Mouse (Mus musculus): ENCODE data around the gene Ms4a15. TPM values are rescaled to one million over a fixed set of nuclear protein-coding genes. Genes with fewer than 3 reads are reported as not detected.

The Ms4a15 gene
- 0.36 and 0.88 TPM in 2 replicates for polyA plus RNA-seq (2012; rRNA removed; ENCODE audit: low replicate concordance)

GRCm38 (mm10) chr19:10993150-10993549, at the start of gene Ms4a15:
TSS of gene Ms4a15 (minus strand) at chr19:10993250.

GRCm38 (mm10) chr19:11017891-11018290, 24.8 kb upstream of the Ms4a15 start, which contains the start of gene Ms4a18:
TSS of gene Ms4a18 (minus strand) at chr19:11018031.

GRCm38 (mm10) chr19:10974238-10974865, 18.7 kb downstream of the Ms4a15 start, which contains the start of gene Ms4a10:
TSS of gene Ms4a10 (minus strand) at chr19:10974670.

GRCm38 (mm10) chr19:10949112-10949511, 43.9 kb downstream of the Ms4a15 start, which contains the start of gene Ccdc86:
TSS of gene Ccdc86 (minus strand) at chr19:10949266.

GRCm38 (mm10) chr19:10937110-10937563, 55.9 kb downstream of the Ms4a15 start, which contains the start of gene Ptgdr2:
TSS of gene Ptgdr2 (plus strand) at chr19:10937160.

Other genes with a start within 250 kb of the Ms4a15 start
- gene Cd6, start 163.2 kb downstream of the Ms4a15 start, polyA plus RNA-seq (2012; rRNA removed; ENCODE audit: low replicate concordance) = 1.4 and 4.2 TPM in 2 replicates
- 7.1 and 18.1 TPM in 2 replicates for gene Slc15a3, start 153.5 kb downstream of the Ms4a15 start, polyA plus RNA-seq (2012; rRNA removed; ENCODE audit: low replicate concordance)
- gene Tmem132a, start 123.3 kb downstream of the Ms4a15 start, polyA plus RNA-seq (2012; rRNA removed; ENCODE audit: low replicate concordance) = 6.8 and 8.5 TPM in 2 replicates
- 31.7 and 34.0 TPM in 2 replicates for gene Tmem109, start 111.2 kb downstream of the Ms4a15 start, polyA plus RNA-seq (2012; rRNA removed; ENCODE audit: low replicate concordance)
- 105 and 140 TPM in 2 replicates for gene Prpf19, start 98.0 kb downstream of the Ms4a15 start, polyA plus RNA-seq (2012; rRNA removed; ENCODE audit: low replicate concordance)
- gene Zp1, start 72.6 kb downstream of the Ms4a15 start, polyA plus RNA-seq (2012; rRNA removed; ENCODE audit: low replicate concordance) = not detected in 2 replicates
- 0.16 and 0.62 TPM in 2 replicates for gene Ptgdr2, start 56.1 kb downstream of the Ms4a15 start, polyA plus RNA-seq (2012; rRNA removed; ENCODE audit: low replicate concordance)
- gene Ccdc86, start 44.0 kb downstream of the Ms4a15 start, polyA plus RNA-seq (2012; rRNA removed; ENCODE audit: low replicate concordance) = 4.4 and 5.5 TPM in 2 replicates
- gene Ms4a10, start 18.6 kb downstream of the Ms4a15 start, polyA plus RNA-seq (2012; rRNA removed; ENCODE audit: low replicate concordance) = 179 and 611 TPM in 2 replicates
- gene Ms4a18, start 24.8 kb upstream of the Ms4a15 start, polyA plus RNA-seq (2012; rRNA removed; ENCODE audit: low replicate concordance) = 46.6 and 64.7 TPM in 2 replicates
- 154 and 309 TPM in 2 replicates for gene Ms4a8a, start 87.9 kb upstream of the Ms4a15 start, polyA plus RNA-seq (2012; rRNA removed; ENCODE audit: low replicate concordance)
- not detected in 2 replicates for gene 1700017D01Rik, start 137.6 kb upstream of the Ms4a15 start, polyA plus RNA-seq (2012; rRNA removed; ENCODE audit: low replicate concordance)
- gene 1700025F22Rik, start 172.1 kb upstream of the Ms4a15 start, polyA plus RNA-seq (2012; rRNA removed; ENCODE audit: low replicate concordance) = not detected in 2 replicates
- not detected in 2 replicates for gene Ms4a13, start 203.5 kb upstream of the Ms4a15 start, polyA plus RNA-seq (2012; rRNA removed; ENCODE audit: low replicate concordance)
- 6.5 and 10.0 TPM in 2 replicates for gene Ms4a12, start 239.2 kb upstream of the Ms4a15 start, polyA plus RNA-seq (2012; rRNA removed; ENCODE audit: low replicate concordance)

All from duodenum, adult 2 months (tissue).